Mouse (Mus musculus): Measurements from ENCODE around the gene Cacna2d3. TPM values are rescaled to one million over a fixed set of nuclear protein-coding genes. Genes with fewer than 3 reads are reported as not detected.

The Cacna2d3 gene
- total RNA-seq (2015) (not detected in 2 replicates), total RNA-seq (2017) (not detected in 2 replicates)

- no peak for ATAC-seq (ENCODE audit: poor library complexity, severe bottlenecking)
These were observed at the start of gene Cacna2d3 for GRCm38 (mm10) chr14:29721488-29722385. Gene Cacna2d3 (minus strand): TSS chr14:29721864.

GRCm38 (mm10) chr14:29769486-29769885 lies 47.8 kb upstream of the Cacna2d3 start:
- ATAC-seq (ENCODE audit: poor library complexity, severe bottlenecking) = no peak

DNA sequence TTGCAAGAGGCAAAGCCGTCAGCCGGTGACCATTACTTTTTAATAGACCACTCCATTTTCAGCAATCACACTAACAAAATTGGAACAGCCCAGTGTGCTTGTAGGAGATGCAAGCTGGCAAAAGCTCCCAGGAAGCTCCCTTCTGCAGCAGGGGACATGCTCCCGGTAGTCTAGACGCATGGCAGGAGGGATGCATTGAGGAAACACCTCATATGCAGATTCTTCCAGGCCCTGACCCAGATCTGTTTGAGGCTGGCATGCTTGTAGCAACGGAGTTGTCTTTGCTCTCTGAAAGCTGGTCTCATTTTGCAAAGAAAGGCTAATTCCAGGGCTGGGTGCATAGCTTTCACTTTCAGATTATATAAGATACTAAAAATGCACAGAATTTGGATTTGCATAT lies 31.2 kb upstream of the Cacna2d3 start:
- ATAC-seq (ENCODE audit: poor library complexity, severe bottlenecking) = no peak

- ATAC-seq (ENCODE audit: poor library complexity, severe bottlenecking) = no peak
These were observed 17.1 kb upstream of the Cacna2d3 start for GRCm38 (mm10) chr14:29738751-29739150.

DNA sequence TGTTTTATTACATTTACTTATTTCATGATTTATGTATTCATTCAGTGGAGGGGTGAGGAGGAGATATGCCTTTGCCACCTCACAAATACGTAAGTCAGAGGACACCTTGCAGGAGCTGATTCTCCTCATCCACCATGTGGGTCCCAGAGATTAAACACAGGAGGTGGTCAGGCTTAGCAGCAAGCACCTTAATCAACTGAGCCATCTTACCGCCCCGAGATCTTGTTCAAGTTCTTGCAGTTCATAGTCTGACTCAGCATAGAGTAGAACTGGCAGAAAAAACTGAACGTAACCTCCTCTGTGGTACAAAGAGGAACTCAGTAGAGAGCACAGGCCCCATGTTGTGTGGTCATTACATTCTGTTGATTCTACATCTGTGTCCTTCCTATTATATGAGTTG lies 8.6 kb upstream of the Cacna2d3 start:
- ATAC-seq (ENCODE audit: poor library complexity, severe bottlenecking) = no peak

DNA sequence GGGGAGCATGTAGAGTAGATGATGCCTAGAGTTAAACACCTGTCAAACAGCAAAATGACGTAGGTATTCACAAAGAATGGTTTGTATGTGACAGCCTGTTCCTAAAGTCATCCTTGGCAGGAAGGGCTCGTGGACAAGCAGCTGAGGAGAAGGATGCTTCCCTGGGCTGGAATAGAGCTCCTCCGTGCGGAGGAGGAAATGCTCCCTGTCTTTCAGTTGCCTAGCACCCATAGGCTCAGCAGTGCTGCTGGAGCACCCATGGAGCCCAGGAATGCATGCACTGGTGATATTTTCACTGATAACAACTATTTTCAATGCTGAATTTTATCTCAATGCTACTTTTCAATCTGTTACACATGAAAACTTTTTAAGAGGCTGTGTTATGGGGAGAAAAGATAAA lies 7.3 kb upstream of the Cacna2d3 start:
- ATAC-seq (ENCODE audit: poor library complexity, severe bottlenecking) = no peak

DNA sequence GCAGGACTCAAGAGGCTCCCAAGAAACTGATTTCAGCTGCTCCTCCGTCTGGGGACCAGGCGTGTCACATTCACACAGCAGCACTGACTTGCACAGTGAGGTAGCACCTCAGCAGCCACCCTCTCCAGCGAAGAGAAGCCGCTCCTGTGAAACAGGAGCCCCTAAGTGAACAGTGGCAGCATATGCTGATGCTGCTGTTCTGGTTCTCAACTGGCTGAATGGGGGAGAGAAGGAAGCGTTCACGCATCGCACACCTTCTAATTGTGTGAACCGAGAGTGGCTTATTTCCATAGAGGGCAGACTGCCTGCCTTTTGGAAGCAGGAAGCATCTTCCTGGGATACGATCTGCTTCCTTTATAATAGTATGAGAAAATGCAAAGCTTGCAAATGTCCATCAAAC lies 5.9 kb upstream of the Cacna2d3 start:
- no peak for ATAC-seq (ENCODE audit: poor library complexity, severe bottlenecking)

GRCm38 (mm10) chr14:29723267-29723666 lies 1.6 kb upstream of the Cacna2d3 start:
- no peak for ATAC-seq (ENCODE audit: poor library complexity, severe bottlenecking)

DNA sequence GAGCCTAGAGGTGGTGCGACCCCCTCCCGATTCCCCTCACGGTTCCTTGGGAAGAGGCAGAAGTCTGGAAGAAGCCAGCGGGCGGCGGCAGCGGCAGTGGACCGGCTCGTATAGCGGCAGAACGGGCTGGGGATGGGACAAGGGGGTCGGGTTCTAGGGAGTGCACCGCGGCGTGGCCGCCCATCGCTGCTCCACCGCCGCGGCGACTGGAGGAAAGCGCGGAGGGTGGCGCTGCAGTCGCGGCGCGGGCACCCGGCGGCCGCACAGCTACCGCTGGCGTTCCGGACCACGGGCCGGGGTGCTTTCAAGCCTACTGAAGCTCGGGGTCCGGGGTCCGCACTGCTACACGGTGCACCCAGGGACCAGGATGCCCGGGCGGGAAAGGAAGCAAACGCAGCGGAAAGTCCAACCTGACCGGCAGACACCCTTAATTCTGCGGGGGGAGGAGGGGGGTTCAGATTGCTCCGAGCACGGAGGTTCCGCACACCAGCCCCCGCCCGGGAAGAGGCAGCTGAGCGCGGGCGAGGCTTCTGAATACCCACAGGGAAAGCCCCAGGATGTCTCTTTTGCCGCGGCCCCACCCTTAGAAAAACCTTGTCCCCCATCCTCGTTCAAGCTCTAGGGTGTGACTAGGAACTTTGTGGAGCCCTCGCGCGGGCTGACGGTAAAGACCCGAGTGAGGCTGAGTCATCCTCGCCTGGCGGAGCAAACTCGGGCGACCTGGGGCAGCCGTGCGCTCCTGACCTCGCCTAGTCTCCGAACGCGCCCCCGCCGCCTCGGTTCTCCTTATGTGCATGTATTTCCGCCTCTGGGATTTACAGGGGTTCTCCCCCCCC lies 940 bp upstream of the Cacna2d3 start:
- no peak for ATAC-seq (ENCODE audit: poor library complexity, severe bottlenecking)

- no peak for ATAC-seq (ENCODE audit: poor library complexity, severe bottlenecking)
These were observed 555 bp downstream of the Cacna2d3 start for GRCm38 (mm10) chr14:29721131-29721487.

DNA sequence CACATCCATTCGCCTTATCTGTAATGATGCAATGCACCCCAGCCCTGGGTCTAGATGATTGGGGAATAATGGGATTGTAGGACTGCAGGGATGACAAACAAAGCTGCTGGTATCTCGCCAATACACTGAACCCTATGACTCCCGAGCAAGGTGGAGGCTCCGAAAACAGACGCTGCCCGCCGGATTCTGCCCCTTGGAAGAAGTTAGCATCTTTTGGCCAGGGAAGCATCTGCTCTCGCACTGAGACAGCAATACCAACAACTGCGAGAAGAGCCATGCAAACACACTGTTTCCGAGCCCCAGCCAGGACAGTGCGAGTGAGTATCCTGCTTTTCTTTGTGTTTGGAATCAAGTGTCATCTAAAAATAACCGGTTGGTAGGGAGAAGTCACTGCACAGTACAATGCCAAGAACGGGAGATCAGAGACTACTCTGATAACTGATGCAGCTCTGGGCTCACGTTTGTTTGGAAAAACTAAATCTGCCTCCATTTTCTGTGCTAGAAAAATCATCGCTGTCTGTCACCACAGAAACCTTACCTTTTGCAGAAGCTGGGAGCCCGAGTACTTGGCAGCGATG lies 1.2 kb downstream of the Cacna2d3 start:
- ATAC-seq (ENCODE audit: poor library complexity, severe bottlenecking) = no peak

DNA sequence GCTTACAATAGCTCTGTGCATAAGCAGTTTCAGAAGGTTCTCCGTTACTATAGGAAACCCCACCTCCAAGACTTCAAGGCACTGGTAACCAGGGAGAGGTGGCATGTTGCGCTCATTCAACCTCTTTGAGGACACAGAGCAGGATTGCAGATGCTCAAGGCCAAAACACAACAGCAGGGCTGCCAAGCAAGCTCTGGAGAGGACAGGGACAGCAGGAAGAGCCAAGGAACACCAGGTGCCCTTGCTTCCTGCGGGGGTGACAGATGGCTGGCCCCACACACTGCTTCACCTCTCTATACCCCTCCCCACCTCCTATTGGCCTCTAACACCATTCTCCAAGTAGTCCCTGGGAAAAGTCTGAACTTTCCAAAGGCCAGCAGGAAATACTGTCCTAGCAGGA lies 9.0 kb downstream of the Cacna2d3 start:
- ATAC-seq (ENCODE audit: poor library complexity, severe bottlenecking) = no peak

DNA sequence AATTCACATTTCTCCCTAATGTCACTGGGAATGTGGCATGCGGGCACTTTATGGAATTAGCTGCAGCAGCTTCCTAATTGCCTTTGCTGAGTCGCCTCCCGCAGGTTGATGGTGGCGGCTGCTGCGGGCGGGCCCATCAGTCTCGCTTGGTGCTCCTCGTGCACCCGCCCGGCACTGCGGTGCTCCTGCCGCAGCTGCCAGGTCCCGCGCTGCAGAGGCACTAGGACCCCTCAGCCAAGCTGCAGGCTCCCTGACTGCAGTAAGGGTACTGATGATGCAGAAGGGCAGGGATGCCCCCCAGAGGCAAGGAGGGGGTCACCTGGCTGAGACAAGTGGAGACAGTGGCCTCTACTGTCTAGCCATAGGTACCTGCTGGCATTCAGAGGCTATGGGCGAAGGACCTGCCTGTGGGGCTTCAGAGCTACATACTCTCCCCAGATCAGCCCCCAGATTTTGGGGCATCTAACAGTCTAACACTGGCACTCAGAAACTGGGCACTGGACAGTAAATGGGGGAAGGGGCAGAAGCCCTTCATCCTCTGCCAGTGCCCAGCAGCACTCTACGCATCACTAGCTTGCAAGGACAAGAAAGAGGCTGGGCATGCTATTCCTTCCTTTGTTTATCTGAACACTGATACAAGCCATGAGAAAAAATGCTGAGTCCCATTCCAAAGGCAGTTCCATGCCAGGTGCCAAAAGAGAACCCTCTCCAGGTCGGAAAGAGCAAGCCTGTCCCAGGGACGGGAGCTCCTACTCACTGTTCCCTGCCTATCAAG lies 13.9 kb downstream of the Cacna2d3 start:
- ATAC-seq (ENCODE audit: poor library complexity, severe bottlenecking) = no peak

DNA sequence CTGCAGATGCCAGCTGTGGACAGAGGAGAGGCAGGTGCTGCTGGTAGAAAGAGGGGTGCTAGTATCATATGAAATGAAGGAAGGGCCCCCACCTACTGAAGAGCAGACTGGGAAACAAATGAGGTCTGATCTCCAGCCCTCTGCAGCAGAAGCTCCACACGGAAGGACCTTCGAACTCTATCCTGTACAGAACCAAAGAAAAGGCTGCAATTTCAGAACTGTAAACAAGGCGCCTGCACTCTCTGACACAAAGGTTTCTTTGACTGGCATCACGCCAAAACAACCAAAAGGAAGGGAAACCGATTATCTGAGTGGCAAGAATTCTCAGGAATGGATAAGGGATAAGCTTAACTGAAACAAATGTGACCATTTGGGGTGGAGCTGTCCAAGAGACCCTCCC lies 18.9 kb downstream of the Cacna2d3 start:
- no peak for ATAC-seq (ENCODE audit: poor library complexity, severe bottlenecking)

GRCm38 (mm10) chr14:29696131-29696530 lies 25.5 kb downstream of the Cacna2d3 start:
- ATAC-seq (ENCODE audit: poor library complexity, severe bottlenecking) = no peak

- no peak for ATAC-seq (ENCODE audit: poor library complexity, severe bottlenecking)
These were observed 49.1 kb downstream of the Cacna2d3 start for GRCm38 (mm10) chr14:29672436-29673050.

DNA sequence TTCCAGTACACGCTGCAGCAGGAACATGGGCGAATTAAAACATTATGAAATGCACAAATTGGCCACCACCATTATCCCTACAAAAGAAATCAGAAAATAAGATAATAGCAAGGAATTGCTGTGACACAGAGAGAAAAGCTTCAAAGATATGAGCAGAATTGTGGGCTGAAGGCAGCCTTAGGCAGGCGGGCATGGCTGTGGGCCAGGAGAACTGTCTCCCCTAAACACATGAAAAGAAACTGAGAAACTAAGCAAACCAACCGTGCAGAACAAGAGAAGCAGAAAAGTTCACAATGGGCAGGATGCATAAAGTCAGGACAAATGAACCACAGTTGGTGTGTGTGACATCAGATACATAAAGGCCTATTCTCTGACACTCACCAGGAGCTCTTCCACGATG lies 51.8 kb downstream of the Cacna2d3 start:
- no peak for ATAC-seq (ENCODE audit: poor library complexity, severe bottlenecking)

GRCm38 (mm10) chr14:29657006-29657405 lies 64.7 kb downstream of the Cacna2d3 start:
- no peak for ATAC-seq (ENCODE audit: poor library complexity, severe bottlenecking)

GRCm38 (mm10) chr14:29650591-29650990 lies 71.1 kb downstream of the Cacna2d3 start:
- ATAC-seq (ENCODE audit: poor library complexity, severe bottlenecking) = no peak

GRCm38 (mm10) chr14:29648721-29649120 lies 72.9 kb downstream of the Cacna2d3 start:
- ATAC-seq (ENCODE audit: poor library complexity, severe bottlenecking) = no peak
